Mouse (Mus musculus): ENCODE data around the gene Rcor1.
A peak's percentile ranks its signal among the peaks of the same experiment; 100 is the strongest.

Rcor1 gene

GRCm38 (mm10) chr12:111124601-111125260 lies 85.6 kb downstream of the Rcor1 start:
- no peak for DNase-seq (ENCODE audit: low spot score in 2 of 2)

- no peak for DNase-seq (ENCODE audit: low spot score in 2 of 2)
These were observed 86.5 kb downstream of the Rcor1 start for GRCm38 (mm10) chr12:111125666-111126065.

DNA sequence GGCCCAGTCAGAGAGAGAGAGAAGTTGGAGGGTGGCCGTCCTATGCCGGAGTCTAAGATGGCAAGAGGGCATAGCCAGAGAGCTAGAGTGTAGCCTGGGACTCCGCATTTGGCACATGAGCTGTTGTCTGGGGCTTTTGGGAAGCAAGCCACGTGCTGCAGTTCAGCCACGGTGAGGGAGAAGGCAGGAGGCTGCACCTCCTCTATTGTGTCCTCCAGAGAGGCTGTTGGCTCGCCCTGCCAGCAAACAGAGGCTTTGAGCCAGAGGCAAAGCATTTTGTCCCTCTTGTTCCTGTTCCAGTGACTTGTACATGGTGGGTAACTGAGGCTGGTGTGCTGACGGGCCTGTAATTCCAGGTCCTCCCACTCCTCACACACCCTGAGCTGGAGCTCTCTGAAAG lies 95.0 kb downstream of the Rcor1 start:
- DNase-seq (ENCODE audit: low spot score in 2 of 2), result no peak

DNA sequence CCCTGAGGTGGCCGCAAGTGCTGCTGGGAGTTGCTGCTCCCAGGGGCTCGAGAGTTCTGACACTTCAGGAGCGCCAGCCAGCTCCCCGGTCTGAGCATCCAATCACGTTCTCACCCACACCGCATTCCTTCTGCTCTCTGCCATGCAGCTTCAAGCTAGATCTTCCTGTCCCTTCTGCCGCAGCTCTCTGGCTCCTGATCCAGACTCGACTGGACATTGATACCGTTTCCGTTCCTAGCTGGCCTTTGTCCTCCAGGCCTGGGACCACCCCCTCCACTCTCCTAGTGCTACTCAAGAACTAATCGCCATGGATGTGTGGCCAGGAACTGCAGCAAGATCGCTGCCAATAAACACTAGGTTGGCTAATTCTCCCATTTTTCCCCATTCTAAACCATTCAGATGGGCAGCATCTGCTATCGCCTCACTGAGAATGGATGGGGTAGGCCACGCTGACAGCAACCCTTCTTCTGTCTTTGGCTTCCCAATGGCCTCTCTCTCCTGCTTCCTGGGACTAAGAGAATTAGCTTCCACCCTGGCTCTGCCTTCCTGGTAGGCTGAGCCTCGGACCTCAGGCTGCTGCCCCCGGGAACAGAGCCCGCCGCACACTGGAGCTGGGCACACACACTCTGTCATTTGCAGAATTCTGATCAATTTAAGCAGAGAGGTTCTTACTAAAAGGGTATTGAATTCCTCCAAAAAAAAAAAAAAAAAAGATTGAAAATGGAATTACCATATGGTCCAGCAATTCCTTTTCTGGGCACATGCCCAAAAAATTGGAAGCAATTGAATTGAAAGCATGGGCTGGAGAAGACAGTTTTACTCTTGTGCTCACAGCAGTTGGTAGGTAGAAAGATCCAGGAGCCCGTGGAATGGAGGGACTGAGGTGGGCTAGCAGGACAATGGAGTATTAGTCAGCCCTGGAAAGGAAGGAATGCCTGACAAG lies 95.9 kb downstream of the Rcor1 start:
- DNase-seq (ENCODE audit: low spot score in 2 of 2), result no peak

DNA sequence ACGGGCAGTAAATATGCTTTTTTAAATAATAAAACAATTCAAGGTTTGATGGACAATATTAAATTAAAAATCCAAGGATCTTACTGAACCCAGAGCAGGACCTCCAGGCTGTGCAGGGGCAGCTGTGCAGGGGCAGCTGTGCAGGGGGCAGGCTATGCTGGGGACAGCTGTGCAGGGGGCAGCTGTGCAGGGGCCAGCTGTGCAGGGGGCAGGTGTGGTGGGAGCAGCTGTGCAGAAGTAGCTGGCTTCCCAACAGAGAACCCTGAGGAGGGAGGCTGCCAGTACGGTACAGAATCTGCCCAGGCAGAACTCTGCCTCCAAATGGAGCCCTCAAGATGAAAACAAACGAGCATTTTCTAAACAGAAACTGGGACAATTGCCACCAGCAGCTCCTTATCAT lies 96.8 kb downstream of the Rcor1 start:
- DNase-seq (ENCODE audit: low spot score in 2 of 2), result no peak

- DNase-seq (ENCODE audit: low spot score in 2 of 2), result peak in 1 of 2 experiments; percentile 42
These were observed 97.9 kb downstream of the Rcor1 start for GRCm38 (mm10) chr12:111137079-111137478.

DNA sequence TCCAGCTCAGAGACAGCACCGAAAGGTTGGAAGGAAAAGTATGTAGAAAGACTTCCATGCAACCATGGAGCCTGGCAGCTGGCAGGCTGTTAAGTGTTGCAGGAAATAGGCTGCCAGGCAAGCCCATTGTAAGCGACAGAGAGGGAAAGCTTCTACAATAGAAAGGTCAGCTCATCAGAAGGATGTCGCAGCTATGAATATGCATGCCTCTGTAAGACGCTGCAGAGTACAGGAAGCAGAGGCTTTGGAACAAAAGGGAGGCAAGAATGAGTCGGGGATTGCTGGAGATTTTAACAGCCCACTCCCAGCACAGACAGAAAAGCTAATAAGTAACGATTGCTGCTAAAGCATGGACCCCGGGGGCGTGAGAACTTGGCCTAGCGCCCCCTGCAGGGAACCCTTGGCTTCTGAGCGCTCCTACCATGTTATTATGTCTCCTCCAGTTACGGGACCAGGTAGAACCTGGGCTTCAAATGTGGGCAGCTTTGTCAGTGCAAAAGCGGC lies 103.9 kb downstream of the Rcor1 start:
- DNase-seq (ENCODE audit: low spot score in 2 of 2), result peak in 1 of 2 experiments; percentile 55

DNA sequence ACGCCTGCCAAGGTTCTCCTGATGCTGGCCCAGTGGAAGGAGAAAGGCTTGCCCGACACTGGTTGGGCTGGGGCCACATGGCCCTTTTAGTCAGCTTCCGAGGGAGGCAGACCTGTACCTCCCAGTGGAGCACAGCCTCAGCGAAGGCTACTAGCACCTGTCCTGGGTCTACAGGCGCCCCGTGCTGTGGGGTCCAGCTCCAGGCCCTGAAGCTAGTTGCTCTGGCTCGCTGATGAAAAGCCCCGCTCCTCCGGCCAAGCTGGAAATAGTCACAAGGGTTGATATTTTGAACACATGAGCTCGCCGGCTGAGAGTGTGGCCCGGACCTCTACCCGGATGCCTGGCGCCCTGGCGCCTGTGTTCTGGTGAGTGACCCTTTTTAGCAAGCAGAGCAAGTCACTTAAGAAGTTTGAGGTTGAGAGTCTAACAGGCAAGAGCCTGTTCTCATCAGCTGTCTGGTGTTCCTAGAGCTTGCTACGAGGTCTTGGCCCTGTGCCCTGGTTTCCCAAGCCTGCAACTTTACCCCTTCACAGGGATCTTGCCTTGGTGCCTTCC lies 104.4 kb downstream of the Rcor1 start:
- DNase-seq (ENCODE audit: low spot score in 2 of 2), result no peak

- no peak for DNase-seq (ENCODE audit: low spot score in 2 of 2)
These were observed 105.4 kb downstream of the Rcor1 start for GRCm38 (mm10) chr12:111144598-111144997.

DNA sequence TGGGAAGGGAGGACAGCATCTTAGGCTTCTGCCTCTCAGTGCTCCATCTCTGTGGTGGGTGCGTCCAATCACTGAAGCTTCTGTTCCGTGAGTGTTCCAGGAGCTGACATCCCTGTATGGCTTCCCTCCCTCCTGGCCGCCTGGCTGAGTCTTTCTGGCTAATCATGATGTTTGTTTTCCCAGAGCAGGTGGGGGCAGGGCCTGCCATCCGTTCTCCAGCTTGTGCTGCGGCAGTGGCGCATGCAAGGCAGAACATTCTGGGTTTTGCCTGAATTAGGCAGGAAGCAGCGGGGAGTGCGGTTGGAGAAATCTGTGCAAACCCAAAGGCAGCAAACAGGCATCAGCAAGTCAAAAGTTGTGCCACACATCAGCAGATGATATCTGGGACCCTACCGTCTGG lies 106.1 kb downstream of the Rcor1 start:
- DNase-seq (ENCODE audit: low spot score in 2 of 2), result no peak

- DNase-seq (ENCODE audit: low spot score in 2 of 2), result no peak
These were observed 110.5 kb downstream of the Rcor1 start for GRCm38 (mm10) chr12:111149495-111150235.

DNA sequence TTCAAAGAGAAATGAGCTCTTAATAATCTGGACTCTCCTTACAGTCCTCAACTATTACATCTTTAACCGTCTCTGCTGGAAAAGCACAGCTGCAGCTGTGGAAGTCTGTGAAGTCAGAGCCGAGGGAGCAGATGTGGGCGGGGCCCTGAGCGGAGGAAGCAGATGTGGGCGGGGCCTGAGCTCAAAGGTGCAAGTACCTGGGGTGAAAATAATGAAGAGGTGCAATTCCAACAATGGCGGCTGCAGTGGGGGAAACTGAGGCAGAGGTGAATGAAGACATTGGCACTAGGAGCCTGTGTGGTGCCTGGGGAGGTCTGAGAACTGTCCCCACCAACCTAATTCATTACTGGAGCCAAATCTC lies 111.1 kb downstream of the Rcor1 start:
- DNase-seq (ENCODE audit: low spot score in 2 of 2), result peak in 1 of 2 experiments; percentile 79

DNA sequence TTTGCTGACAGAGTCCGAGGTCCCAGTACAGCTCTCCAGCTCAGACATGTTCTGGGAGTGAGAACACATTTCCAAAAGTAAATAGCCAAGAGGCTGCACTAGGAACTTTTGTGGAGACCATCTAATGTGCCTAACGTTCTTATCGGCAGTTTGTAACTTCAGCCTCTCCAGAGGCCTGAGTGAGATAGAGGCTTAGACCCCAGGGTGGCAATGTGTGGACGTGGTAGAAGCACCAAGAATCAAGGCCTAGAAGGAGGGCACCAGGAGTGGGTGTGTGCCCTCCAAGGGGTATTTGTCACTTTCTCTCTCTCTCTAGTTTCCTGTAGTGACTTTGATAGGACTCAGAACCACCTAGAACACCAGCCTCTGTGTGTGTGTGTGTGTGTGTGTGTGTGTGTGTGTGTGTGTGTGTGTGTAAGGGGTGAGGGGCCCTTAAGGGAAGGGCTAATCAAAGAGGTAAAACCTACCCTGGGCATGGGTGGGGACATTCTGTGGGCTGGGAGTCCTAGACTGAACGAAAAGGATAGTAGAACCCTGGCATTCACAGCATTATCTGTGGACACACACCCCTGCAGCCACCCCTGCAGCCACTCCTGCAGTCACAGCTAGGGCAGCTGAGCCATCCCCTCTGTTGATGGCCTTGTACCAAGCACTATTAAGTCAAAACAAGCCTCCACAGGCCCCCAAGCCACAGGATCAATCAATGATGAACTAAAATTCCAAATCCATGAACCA lies 112.4 kb downstream of the Rcor1 start:
- no peak for DNase-seq (ENCODE audit: low spot score in 2 of 2)

DNA sequence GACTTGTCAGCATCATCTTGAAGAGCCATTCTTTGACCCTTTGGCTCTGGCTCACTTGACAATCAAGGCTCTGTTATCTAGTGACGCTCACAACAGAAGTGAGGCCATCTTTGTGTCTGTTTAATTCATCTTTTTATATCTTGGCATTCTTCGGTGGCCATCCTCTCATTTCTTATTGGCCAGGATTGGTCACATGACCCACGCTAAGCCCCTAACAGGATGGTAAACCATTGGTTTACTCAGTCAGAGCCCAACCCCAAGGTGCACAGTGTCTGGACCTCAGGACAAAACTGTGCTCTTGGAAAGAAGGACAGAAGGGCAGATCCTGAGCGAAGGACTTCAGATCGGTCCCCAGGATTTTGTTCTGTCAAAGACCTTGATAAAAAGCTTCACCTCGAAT lies 113.4 kb downstream of the Rcor1 start:
- DNase-seq (ENCODE audit: low spot score in 2 of 2), result no peak

DNA sequence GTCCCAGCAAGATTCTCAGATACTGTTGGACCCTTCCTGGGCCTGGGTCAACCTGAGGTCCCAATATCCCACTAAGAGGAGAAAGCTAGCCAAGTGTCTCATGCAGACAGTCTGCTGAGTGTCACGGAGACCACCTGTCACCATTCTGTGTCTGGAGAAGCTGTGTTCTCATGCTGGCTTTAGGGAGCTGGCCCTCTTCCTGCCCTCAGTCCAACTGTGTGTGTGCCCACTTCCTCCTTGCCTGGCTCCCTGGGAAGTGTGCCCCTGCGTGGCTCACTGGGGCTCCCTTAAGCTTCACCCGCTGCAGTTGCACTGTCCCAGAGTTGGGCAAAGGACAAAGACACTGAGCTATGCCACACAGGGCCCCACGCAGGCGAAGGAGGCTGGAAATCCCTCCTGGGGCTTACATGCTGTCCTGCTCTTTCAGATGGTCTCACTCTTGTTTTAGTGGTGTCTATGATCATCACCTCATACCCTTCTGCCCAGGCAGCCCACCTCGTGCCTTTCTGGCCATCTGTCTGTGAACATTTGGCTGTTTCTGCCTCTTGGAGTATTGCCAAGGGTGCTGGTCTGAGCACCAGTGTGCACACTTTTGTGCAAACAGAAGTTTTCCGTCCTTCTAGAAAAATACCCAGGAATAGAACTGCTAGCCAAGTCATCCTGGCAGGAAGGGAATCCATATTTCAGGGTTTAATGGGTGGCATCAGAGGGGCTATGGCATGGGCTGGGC lies 114.0 kb downstream of the Rcor1 start:
- no peak for DNase-seq (ENCODE audit: low spot score in 2 of 2)

DNA sequence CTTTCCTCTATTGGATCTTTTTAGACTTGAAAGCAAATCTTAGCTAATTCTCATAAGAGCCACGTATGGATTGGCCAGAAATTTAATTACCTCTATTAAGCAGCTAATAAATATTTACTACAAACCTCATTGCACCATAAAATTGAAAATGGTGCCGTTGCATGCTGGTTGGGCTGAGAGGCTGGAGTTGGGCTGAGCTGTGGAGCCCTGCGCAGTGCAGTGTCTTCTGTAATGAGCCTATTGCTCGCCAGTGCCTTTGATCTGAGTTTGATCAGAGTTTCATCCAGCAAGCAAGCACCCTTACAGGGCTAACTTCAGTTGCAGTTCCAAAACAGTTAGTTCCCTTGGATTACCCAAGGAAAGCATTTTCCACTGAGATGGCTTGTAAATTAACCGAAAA lies 114.8 kb downstream of the Rcor1 start:
- DNase-seq (ENCODE audit: low spot score in 2 of 2), result no peak

DNA sequence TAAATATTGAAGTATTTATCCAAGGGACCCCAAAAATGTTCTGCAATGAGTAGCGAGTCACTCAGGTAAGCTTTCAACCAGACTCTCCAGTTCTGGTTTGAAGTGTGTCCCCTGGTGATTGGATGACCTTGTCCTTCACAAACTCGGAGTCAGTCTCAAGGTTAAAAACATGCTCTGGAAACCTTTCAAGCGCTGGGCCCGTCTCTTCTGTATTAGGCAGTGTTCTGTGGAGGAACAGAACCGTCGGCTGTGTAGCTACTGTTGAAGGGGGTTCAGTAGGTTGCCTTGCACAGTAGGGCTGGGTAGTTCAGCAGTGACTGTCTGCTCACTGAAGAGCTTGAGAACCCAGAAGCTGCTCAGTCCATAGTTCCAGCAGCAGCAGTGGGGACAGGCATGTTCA lies 115.5 kb downstream of the Rcor1 start:
- DNase-seq (ENCODE audit: low spot score in 2 of 2), result no peak

DNA sequence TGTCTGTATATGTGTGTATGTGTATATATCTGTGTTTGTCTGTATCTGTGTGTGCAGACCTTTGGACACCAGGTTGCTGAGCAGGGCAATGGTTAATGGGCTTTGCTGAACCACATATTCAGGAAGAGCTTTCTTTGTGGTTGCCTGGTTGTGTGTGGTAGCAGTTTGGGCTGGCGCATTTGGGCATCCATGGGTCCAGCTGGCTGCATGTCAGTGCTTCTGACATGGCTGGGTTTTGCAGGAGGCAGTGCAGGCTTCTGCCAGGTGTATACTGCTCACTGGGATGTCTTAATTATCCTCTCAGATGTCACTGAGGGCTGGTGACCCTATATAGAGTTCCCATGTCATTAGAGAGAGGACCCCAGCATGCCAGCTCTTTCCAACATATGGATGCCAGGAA lies 116.6 kb downstream of the Rcor1 start:
- DNase-seq (ENCODE audit: low spot score in 2 of 2), result no peak

- DNase-seq (ENCODE audit: low spot score in 2 of 2), result peak; percentile 67 to 91
These were observed 120.7 kb downstream of the Rcor1 start for GRCm38 (mm10) chr12:111159659-111160428.

DNA sequence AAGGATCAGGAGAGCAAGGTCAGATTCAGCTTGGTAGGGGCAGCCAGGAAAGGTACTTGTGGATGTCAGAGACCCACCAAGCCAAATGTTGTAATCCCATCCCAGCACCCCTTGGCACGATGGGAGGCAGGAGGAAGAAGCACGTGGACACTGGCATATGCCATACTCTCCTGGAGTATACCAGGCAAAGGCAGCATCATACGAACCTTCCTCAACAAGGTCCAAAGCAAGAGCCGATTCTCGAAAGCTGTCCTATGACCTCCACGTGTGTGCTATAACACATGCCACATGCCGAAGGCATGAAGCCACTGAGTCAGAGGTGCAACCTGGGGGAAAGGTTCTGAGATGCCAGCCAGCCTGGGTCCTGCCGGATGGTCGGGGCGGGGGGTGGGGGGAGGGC lies 121.7 kb downstream of the Rcor1 start:
- no peak for DNase-seq (ENCODE audit: low spot score in 2 of 2)

Data from spleen, postnatal 10 days (tissue).